Mouse (Mus musculus): ENCODE measurements at regions not wholly inside any gene's neighbourhood (a gene's known extent, or its start where the extent isn't known, plus 50 kb on each side); places are given as distances from the start of the nearest gene placed in this dataset.
"Not testable (repeated sequence)": the region's sequence is repeated elsewhere in the genome, so short reads cannot be mapped to it uniquely, and the experiment has no call there.

DNA sequence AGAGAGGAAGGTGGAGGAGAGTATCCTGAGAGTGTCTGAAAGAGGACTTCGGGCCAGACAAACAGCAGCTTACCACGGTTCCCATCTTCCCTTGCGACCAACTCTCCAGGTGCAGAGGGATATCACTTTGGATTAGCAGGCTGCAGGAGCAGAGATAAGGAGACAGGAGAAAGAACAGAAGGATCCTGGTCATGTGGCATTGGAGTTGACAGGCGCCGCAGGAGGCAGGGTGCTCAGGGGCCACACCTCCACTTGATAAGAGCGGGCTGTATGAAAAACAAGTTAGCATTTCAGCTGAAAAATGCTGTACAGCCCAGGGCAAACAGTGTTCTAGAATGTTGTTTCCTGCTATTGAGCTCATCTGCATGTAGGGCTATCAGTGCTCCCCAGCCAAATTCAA, 272.1 kb upstream of the Cdh4 start:
- ATAC-seq (ENCODE audit: low FRiP score) (no peak), DNase-seq (ENCODE audit: low spot score) (no peak)
- 76% methylated on average over 6 of the region's 6 CpGs for WGBS
- H3K4me2 ChIP-seq (replicated peaks), result no peak overlapping the region
- H3K4me1 ChIP-seq (replicated peaks; ENCODE audit: control insufficient read depth, insufficient read depth, low read length), result no peaks in the 10 kb centered on the region
- no peaks in the 10 kb centered on the region for H3K36me3 ChIP-seq (replicated peaks; ENCODE audit: control insufficient read depth, insufficient read depth)
- no peaks in the 10 kb centered on the region for H3K27me3 ChIP-seq (ENCODE audit: control insufficient read depth, insufficient read depth, low read length)
- H3K4me3 ChIP-seq (replicated peaks; ENCODE audit: low read length), result no peak overlapping the region
- no peak overlapping the region for H3K9ac ChIP-seq
- no peak overlapping the region for H3K27ac ChIP-seq
- H3K9me3 ChIP-seq (ENCODE audit: control insufficient read depth, low read length), result no peaks in the 10 kb centered on the region

DNA sequence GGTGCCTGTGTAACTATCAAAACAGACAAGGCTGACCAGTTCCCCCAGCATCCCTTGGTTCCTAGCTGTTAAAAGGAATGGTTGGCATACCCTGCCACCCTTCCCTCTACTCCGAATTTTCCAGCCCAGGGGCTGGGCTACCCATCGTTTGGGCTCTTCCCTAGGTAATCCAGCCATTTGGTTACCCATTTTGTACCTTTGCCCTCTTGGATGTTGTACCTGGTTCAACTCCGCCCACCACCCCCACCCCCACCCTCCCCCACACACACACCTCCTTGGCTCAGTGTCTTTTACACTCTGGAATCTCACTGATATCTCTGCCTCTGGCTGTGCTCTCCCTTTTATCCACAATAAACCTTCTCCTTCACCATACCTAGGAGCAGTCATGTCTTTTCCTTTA, 271.6 kb upstream of the Cdh4 start:
- H3K9me3 ChIP-seq (ENCODE audit: control insufficient read depth, low read length), result no peaks in the 10 kb centered on the region
- no peak overlapping the region for H3K27ac ChIP-seq
- H3K9ac ChIP-seq, result no peak overlapping the region
- H3K27me3 ChIP-seq (ENCODE audit: control insufficient read depth, insufficient read depth, low read length), result no peaks in the 10 kb centered on the region
- H3K36me3 ChIP-seq (replicated peaks; ENCODE audit: control insufficient read depth, insufficient read depth), result no peaks in the 10 kb centered on the region
- WGBS, result 78% methylated on average over 3 of the region's 3 CpGs
- no peak for DNase-seq (ENCODE audit: low spot score)
- H3K4me2 ChIP-seq (replicated peaks), result no peak overlapping the region
- H3K4me3 ChIP-seq (replicated peaks; ENCODE audit: low read length), result no peak overlapping the region
- no peak for ATAC-seq (ENCODE audit: low FRiP score)
- H3K4me1 ChIP-seq (replicated peaks; ENCODE audit: control insufficient read depth, insufficient read depth, low read length), result no peaks in the 10 kb centered on the region

DNA sequence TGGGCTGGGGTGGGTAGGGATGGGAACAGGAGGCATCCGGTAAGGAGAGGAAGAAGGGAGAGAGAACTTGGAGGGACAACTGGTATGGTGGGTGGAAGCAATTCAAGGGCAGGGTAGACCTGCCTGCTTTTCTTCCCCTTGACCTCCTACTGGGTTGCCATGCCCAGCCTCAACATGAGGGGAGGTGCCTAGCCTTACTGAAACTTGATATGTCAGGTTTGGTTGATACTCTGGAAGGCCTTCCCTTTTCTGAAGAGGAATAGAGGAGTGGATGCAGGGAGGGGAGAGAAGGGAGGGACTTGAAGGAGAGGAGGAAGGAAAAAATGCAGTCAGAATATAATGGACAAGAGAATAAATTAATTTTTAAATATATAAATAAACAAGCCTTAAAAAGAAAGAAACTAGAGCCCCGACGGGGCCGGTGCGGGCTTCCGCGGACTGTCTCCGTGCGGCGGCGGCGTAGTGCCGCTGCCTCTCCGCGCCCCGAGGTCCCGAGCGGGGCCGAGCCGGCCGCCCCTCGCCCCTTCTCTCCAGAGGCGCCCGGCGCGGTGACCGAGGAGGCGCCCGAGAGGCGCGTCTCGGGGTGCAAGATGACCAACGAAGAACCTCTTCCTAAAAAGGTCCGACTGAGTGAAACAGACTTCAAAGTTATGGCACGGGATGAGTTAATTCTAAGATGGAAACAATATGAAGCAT, 265.2 kb upstream of the Cdh4 start:
- H3K4me3 ChIP-seq (replicated peaks; ENCODE audit: low read length), result peak overlapping the region; percentile 14; the same call in 1 of the 2 replicates
- not testable (repeated sequence) for ATAC-seq (ENCODE audit: low FRiP score); H3K9me3 ChIP-seq (ENCODE audit: control insufficient read depth, low read length); H3K9ac ChIP-seq; DNase-seq (ENCODE audit: low spot score); H3K36me3 ChIP-seq (replicated peaks; ENCODE audit: control insufficient read depth, insufficient read depth); H3K4me1 ChIP-seq (replicated peaks; ENCODE audit: control insufficient read depth, insufficient read depth, low read length); H3K27ac ChIP-seq
- peak overlapping the region; percentile 37 for H3K4me2 ChIP-seq (replicated peaks)
- peaks cover 10% of the 10 kb centered on the region for H3K27me3 ChIP-seq (ENCODE audit: control insufficient read depth, insufficient read depth, low read length)
- WGBS, result 4% methylated on average over 27 of the region's 35 CpGs

DNA sequence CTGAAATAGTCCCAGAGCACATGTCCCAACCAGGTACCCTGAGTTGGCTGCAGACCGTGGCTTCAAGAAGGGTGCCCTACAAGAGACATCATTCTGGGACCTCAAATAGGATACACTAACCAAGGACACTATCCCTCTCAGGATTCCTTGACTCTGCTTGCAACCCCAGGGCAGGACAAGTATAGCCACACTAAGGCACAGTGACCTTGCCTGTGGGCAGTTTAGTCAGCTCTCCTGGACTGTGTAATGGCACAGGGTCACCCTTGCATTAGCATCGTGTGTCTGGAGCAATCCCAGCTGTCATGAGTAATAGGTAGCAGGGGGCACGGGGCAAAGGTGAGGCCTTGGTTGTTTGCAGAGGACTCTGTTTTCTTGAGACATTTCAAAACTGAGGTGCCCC, 260.9 kb upstream of the Cdh4 start:
- H3K36me3 ChIP-seq (replicated peaks; ENCODE audit: control insufficient read depth, insufficient read depth), result no peaks in the 10 kb centered on the region
- H3K27ac ChIP-seq, result no peak overlapping the region
- DNase-seq (ENCODE audit: low spot score) (no peak), ATAC-seq (ENCODE audit: low FRiP score) (no peak)
- no peaks in the 10 kb centered on the region; the same call in 1 of the 2 replicates for H3K4me1 ChIP-seq (replicated peaks; ENCODE audit: control insufficient read depth, insufficient read depth, low read length)
- H3K4me2 ChIP-seq (replicated peaks), result no peak overlapping the region
- 72% methylated on average over 3 of the region's 3 CpGs for WGBS
- no peak overlapping the region for H3K4me3 ChIP-seq (replicated peaks; ENCODE audit: low read length)
- no peak overlapping the region for H3K9ac ChIP-seq
- no peaks in the 10 kb centered on the region for H3K9me3 ChIP-seq (ENCODE audit: control insufficient read depth, low read length)
- H3K27me3 ChIP-seq (ENCODE audit: control insufficient read depth, insufficient read depth, low read length), result peaks cover 6% of the 10 kb centered on the region

DNA sequence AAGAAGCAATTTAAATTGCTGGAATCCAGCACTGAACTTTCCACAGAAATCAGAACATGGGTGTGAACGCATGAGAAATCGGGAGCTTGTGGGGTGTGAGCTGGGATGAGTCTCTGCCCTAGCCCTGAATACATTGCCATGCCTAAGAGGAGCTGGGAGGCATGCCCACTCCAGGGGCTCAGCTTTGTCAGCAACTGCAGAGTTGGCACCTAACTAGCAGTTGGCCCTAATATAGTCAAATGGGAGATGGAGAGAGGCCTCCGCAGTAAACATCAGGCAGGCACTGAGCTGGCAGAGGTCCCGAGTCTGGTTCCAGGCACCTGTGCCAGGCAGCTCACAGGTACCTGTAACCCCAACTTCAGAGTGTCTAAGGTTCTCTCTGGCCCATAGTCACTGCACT, 260.1 kb upstream of the Cdh4 start:
- H3K4me3 ChIP-seq (replicated peaks; ENCODE audit: low read length), result no peak overlapping the region
- no peaks in the 10 kb centered on the region for H3K36me3 ChIP-seq (replicated peaks; ENCODE audit: control insufficient read depth, insufficient read depth)
- H3K27ac ChIP-seq, result no peak overlapping the region
- no peak overlapping the region for H3K9ac ChIP-seq
- no peak for DNase-seq (ENCODE audit: low spot score)
- no peaks in the 10 kb centered on the region; the same call in 1 of the 2 replicates for H3K4me1 ChIP-seq (replicated peaks; ENCODE audit: control insufficient read depth, insufficient read depth, low read length)
- 84% methylated on average over 4 of the region's 4 CpGs for WGBS
- no peak overlapping the region for H3K4me2 ChIP-seq (replicated peaks)
- H3K27me3 ChIP-seq (ENCODE audit: control insufficient read depth, insufficient read depth, low read length), result no peaks in the 10 kb centered on the region
- no peak for ATAC-seq (ENCODE audit: low FRiP score)
- H3K9me3 ChIP-seq (ENCODE audit: control insufficient read depth, low read length), result no peaks in the 10 kb centered on the region

DNA sequence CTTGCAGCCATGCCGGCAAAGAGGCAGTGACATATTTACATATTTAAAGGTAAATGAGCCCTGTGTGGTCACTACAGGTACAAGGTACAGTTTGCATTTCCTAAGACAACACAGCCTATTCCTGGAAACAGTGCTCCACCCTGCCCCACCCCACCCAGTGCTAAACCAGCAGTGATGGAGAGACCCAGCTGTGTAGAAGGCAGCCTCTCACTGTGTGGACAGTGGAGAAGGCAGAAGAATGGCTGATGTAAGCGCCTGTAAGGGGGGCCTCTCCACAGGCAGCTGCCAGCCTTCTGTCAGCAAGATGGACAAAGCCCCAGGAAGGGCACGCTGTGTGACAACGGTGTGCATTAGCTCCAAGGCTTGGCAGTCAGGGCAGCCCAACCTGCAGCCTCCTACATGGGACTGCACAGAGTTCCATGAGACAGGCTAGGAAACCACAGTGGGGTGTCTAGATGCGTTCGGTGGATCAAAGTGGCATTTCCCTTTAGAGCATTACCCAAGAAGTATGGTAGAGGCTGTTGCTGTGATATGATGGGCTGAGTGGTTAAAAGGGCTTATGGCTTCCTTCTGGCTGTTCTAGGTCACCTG, 249.2 kb upstream of the Cdh4 start:
- Histone ChIP-seq H3K4me3 (replicated peaks; ENCODE audit: low read length) (no peak overlapping the region), H3K9me3 (ENCODE audit: control insufficient read depth, low read length) (no peaks in the 10 kb centered on the region), H3K27ac (no peak overlapping the region), H3K4me2 (replicated peaks) (no peak overlapping the region), H3K4me1 (replicated peaks; ENCODE audit: control insufficient read depth, insufficient read depth, low read length) (peaks cover 5% of the 10 kb centered on the region; the same call in 1 of the 2 replicates), H3K9ac (no peak overlapping the region), H3K36me3 (replicated peaks; ENCODE audit: control insufficient read depth, insufficient read depth) (no peaks in the 10 kb centered on the region), H3K27me3 (ENCODE audit: control insufficient read depth, insufficient read depth, low read length) (no peaks in the 10 kb centered on the region)
- ATAC-seq (ENCODE audit: low FRiP score) (peak; percentile 34; the same call in 1 of the 2 replicates), DNase-seq (ENCODE audit: low spot score) (no peak)
- 41% methylated on average over 6 of the region's 6 CpGs for WGBS

DNA sequence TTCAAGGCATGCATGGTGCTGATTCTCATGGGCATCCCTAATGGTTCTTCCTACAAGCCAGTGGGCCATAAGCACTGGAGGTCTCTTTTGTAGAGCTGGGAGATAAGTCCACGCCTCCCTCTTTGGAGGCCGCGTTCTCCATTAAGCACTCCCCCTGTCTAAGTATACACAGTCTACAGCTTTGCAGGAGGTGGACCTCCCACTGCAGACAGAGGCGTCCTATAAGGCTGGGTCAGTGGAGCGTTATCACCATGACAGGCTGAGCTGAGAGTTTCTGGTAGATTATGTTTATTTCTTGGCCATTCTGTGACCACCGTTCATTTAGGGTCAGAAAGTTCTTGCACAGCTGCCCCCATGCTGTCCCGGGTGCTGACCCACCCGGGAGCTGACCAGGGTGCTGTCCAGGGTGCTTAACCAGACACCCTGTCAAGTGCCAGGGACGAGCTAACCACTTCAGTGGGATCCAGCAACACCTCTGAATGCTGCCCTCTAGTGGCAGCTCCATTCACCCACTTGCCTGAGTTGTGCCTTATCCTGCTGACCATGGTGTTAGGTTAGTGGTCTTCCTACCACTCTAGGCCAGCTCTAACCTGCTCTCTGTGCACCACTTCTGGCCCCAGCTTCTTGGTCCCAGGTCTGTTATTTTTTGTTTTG, 248.6 kb upstream of the Cdh4 start:
- WGBS, result 36% methylated on average over 9 of the region's 9 CpGs
- DNase-seq (ENCODE audit: low spot score), result peak; percentile 74
- Histone ChIP-seq H3K9me3 (ENCODE audit: control insufficient read depth, low read length) (no peaks in the 10 kb centered on the region), H3K4me1 (replicated peaks; ENCODE audit: control insufficient read depth, insufficient read depth, low read length) (peaks cover 5% of the 10 kb centered on the region; the same call in 1 of the 2 replicates), H3K9ac (no peak overlapping the region), H3K4me3 (replicated peaks; ENCODE audit: low read length) (no peak overlapping the region), H3K36me3 (replicated peaks; ENCODE audit: control insufficient read depth, insufficient read depth) (no peaks in the 10 kb centered on the region), H3K27me3 (ENCODE audit: control insufficient read depth, insufficient read depth, low read length) (no peaks in the 10 kb centered on the region), H3K4me2 (replicated peaks) (no peak overlapping the region), H3K27ac (no peak overlapping the region)
- peak; percentile 31; the same call in 1 of the 2 replicates for ATAC-seq (ENCODE audit: low FRiP score)

DNA sequence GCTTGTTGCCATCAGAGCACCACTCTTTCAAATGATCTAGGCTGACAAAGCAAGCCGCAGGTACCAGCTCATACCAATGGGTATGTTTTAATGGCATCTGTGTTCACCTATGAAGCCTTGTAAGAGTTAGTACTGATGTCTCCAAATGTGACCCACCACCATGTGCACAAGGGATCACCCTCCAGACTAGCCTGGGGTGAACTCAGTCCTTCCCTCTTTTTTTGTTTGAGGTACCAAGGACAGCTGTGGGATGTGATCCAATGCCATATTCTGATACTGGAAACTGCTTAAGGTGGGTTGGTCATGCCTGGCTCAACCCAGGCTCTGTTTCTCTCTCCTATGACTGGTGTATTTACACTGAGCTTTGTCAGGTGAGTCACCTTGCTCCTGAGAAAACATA, 244.8 kb upstream of the Cdh4 start:
- Histone ChIP-seq H3K9ac (no peak overlapping the region), H3K4me2 (replicated peaks) (no peak overlapping the region), H3K4me3 (replicated peaks; ENCODE audit: low read length) (no peak overlapping the region), H3K36me3 (replicated peaks; ENCODE audit: control insufficient read depth, insufficient read depth) (no peaks in the 10 kb centered on the region), H3K27ac (no peak overlapping the region), H3K9me3 (ENCODE audit: control insufficient read depth, low read length) (no peaks in the 10 kb centered on the region), H3K27me3 (ENCODE audit: control insufficient read depth, insufficient read depth, low read length) (no peaks in the 10 kb centered on the region), H3K4me1 (replicated peaks; ENCODE audit: control insufficient read depth, insufficient read depth, low read length) (peaks cover 5% of the 10 kb centered on the region; the same call in 1 of the 2 replicates)
- 100% methylated on average over 1 of the region's 1 CpGs for WGBS
- ATAC-seq (ENCODE audit: low FRiP score) (no peak), DNase-seq (ENCODE audit: low spot score) (no peak)

DNA sequence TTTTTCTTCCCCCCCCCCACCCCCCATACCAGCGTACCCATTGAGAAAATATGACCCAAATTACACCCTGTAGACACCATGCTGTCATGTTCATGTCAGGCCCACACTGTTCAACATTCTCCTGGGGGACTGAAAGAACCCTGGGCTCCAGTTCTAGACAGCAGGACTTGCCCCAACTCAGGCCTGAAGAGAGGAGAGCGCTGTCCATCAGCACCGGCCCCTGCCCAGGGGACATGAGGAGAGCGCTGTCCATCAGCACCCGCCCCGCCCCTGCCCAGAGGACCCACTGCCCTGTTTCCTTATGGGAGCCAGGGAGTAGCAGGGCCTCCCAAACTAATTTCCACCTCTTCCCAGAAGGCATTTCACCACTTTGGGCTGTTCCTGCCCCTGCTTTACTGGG, 241.7 kb upstream of the Cdh4 start:
- H3K4me2 ChIP-seq (replicated peaks), result no peak overlapping the region
- H3K9ac ChIP-seq, result no peak overlapping the region
- DNase-seq (ENCODE audit: low spot score) (no peak), ATAC-seq (ENCODE audit: low FRiP score) (no peak)
- H3K27ac ChIP-seq, result no peak overlapping the region
- no peaks in the 10 kb centered on the region for H3K27me3 ChIP-seq (ENCODE audit: control insufficient read depth, insufficient read depth, low read length)
- H3K36me3 ChIP-seq (replicated peaks; ENCODE audit: control insufficient read depth, insufficient read depth), result no peaks in the 10 kb centered on the region
- H3K4me3 ChIP-seq (replicated peaks; ENCODE audit: low read length), result no peak overlapping the region
- H3K4me1 ChIP-seq (replicated peaks; ENCODE audit: control insufficient read depth, insufficient read depth, low read length), result no peaks in the 10 kb centered on the region; the same call in 1 of the 2 replicates
- H3K9me3 ChIP-seq (ENCODE audit: control insufficient read depth, low read length), result no peaks in the 10 kb centered on the region
- WGBS, result 12% methylated on average over 6 of the region's 6 CpGs

All from hindbrain, embryonic 14.5 days (tissue).